In the genomic region with DNA sequence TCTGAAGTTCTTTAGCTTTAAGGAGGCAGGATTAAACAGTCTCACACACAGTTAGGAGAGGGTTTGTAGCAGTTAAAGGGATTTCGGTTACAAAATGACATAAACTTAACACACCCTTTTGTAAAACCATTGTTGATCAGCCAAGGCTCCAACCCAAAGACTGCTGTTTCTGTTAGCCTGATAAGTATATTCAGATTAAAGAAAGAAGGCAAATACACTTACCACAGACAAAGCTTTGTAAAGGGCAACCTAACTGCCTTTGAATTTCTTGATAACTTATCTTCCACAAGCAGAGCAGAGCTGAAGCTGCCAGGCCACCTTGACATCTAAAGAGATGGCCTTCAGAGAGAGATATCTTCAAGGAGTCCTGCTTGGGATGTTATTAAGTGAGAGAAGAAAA, we compare ENCODE assay signal across 1 mouse cellular context.
TF ChIP-seq lines count a peak whose summit lies in the region.

No protein-coding gene starts in this region.

TF ChIP-seq in MEL, 35 proteins besides CTCF, POLR2A, EP300 and RAD21 (continued from another document):
- TF ChIP-seq CHD1 (IDR thresholded peaks at IDR 0.05; ENCODE audit: low read depth, low read length) (no peak; the same call in 1 of the 2 replicates), GATA1 (IDR thresholded peaks at IDR 0.05; ENCODE audit: low read depth, low read length) (peak; percentile 99), MAX (IDR thresholded peaks at IDR 0.05; ENCODE audit: low read length) (0 out of 2 replicates have a peak, but pooled peaks have one; percentile 30), MAZ (IDR thresholded peaks at IDR 0.05; ENCODE audit: low read depth, low read length) (peak; percentile 89), ETS1 (IDR thresholded peaks at IDR 0.05; ENCODE audit: low read depth, low read length) (peak; percentile 97), MYC (IDR thresholded peaks at IDR 0.05; ENCODE audit: low read depth, low read length) (no peak; the same call in none of the 2 replicates), NELFE (IDR thresholded peaks at IDR 0.05; ENCODE audit: low read depth, low read length) (peak; percentile 65), SMC3 (IDR thresholded peaks at IDR 0.05; ENCODE audit: low read depth, low read length) (peak; percentile 40; the same call in 1 of the 2 replicates), CHD2 (IDR thresholded peaks at IDR 0.05; ENCODE audit: low read length) (peak; percentile 69), ELF1 (IDR thresholded peaks at IDR 0.05; ENCODE audit: low read depth, low read length) (no peak), NRF1 (IDR thresholded peaks at IDR 0.05; ENCODE audit: insufficient read depth, low read depth, low read length, poor library complexity, severe bottlenecking) (no peak)
TF ChIP-seq in MEL: peak in this region for 25.
